15 mouse cellular contexts compared by ENCODE assay signal in the genomic region with DNA sequence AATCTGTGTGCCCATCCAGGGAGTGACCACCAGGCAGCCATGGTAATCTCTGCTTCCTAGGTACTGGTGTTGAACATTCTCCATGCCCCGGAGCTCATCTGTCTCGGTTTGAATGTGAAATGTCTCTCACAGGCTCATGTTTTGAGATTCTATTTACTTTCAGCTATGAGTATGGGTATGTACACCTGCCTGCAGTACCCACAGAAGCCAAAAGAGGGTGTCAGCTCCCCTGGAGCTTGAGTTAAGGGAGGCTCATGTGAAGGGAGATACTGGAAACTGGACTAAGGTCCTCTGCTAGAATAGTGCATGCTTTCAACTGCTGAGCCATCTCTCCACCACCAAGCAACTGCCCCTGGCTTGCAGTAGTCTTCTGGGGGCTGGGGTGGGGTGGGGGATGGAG. TPM values are rescaled to one million over a fixed set of nuclear protein-coding genes. Genes with fewer than 3 reads are reported as not detected.
DNase-seq lines count a peak whose midpoint lies in the region; ATAC-seq and TF ChIP-seq lines count a peak whose summit lies in the region.
"Had no signal": no experiment of that assay in that cellular context is flagged by ENCODE, and none has a peak within 500 bp of the region (broad histone marks: within the 10 kb centered on the region; RNA-seq: fewer than 3 reads in every experiment).

No protein-coding gene starts in this region.

- H3K27ac ChIP-seq in gastrocnemius, adult 2 months = no peak overlapping the region
- no peak overlapping the region for H3K27ac ChIP-seq in midbrain, embryonic 11.5 days (ENCODE audit: low read depth, low read length)
- H3K27ac ChIP-seq in midbrain, embryonic 16.5 days (ENCODE audit: low read length) = no peak overlapping the region

- no peak for DNase-seq in gastrocnemius, adult 2 months
- DNase-seq in gastrocnemius, postnatal 10 days = no peak
- DNase-seq in midbrain, embryonic 11.5 days (ENCODE audit: low spot score, missing footprints) = peak; percentile 31
- peak; percentile 26 for DNase-seq in naive thymus-derived CD4-positive, alpha-beta T cell, adult 2 months (ENCODE audit: low read depth)
- no peak for DNase-seq in right cerebral cortex, adult 18-20 months
- no peak for DNase-seq in natural killer cell, adult 2 months (ENCODE audit: low spot score in 2 of 2)
- DNase-seq: gastrocnemius, postnatal 14 days; kidney, adult 18-20 months had no signal

- peak; percentile 23; the same call in 1 of the 2 replicates for TF ChIP-seq CTCF in gastrocnemius, adult 2 months (IDR thresholded peaks at IDR 0.05)

- no peaks in the 10 kb centered on the region for H3K4me1 ChIP-seq in midbrain, embryonic 11.5 days (ENCODE audit: control insufficient read depth, insufficient read depth, low read length)
- peaks cover 3% of the 10 kb centered on the region; the same call in 1 of the 2 replicates for H3K4me1 ChIP-seq in midbrain, embryonic 16.5 days (ENCODE audit: control insufficient read depth, insufficient read depth, low read length)

- no peaks in the 10 kb centered on the region for H3K9me3 ChIP-seq in midbrain, embryonic 11.5 days (ENCODE audit: control insufficient read depth, low read length)
- no peaks in the 10 kb centered on the region for H3K9me3 ChIP-seq in midbrain, embryonic 16.5 days (replicated peaks; ENCODE audit: control insufficient read depth, low read length, poor library complexity, severe bottlenecking)
- H3K9me3 ChIP-seq: hindbrain, embryonic 10.5 days had no signal

- H3K9ac ChIP-seq in midbrain, embryonic 11.5 days (ENCODE audit: low read length) = no peak overlapping the region
- no peak overlapping the region for H3K9ac ChIP-seq in midbrain, embryonic 16.5 days (ENCODE audit: low read depth, low read length)

- 90% methylated on average over 2 of the region's 2 CpGs for WGBS in midbrain, embryonic 11.5 days
- 90% methylated on average over 2 of the region's 2 CpGs for WGBS in midbrain, embryonic 16.5 days

- ATAC-seq in midbrain, embryonic 11.5 days (ENCODE audit: low FRiP score) = no peak
- ATAC-seq in midbrain, embryonic 16.5 days = no peak
- peak; percentile 28; the same call in 1 of the 2 replicates for ATAC-seq in erythroblast, adult 5-6 weeks (replicated peaks; ENCODE audit: low FRiP score, poor library complexity, severe bottlenecking)

- no peak overlapping the region for H3K4me2 ChIP-seq in midbrain, embryonic 11.5 days
- no peak overlapping the region for H3K4me2 ChIP-seq in midbrain, embryonic 16.5 days (ENCODE audit: low read length)

- no peaks in the 10 kb centered on the region for H3K36me3 ChIP-seq in midbrain, embryonic 11.5 days (ENCODE audit: control insufficient read depth, insufficient read depth, low read length)
- no peaks in the 10 kb centered on the region for H3K36me3 ChIP-seq in midbrain, embryonic 16.5 days (ENCODE audit: control insufficient read depth, insufficient read depth, low read length)
- H3K36me3 ChIP-seq: hindbrain, embryonic 10.5 days had no signal

- H3K27me3 ChIP-seq in midbrain, embryonic 11.5 days (ENCODE audit: control insufficient read depth, insufficient read depth, low read length) = no peaks in the 10 kb centered on the region
- H3K27me3 ChIP-seq in midbrain, embryonic 16.5 days (ENCODE audit: control insufficient read depth, insufficient read depth, low read depth, low read length) = no peaks in the 10 kb centered on the region

- intact Hi-C loops in gastrocnemius, adult 2 months (cut with DNase I) = no loop called here

- no peak overlapping the region for H3K4me3 ChIP-seq in gastrocnemius, adult 2 months
- H3K4me3 ChIP-seq in midbrain, embryonic 11.5 days (ENCODE audit: low read depth, low read length) = no peak overlapping the region
- H3K4me3 ChIP-seq in midbrain, embryonic 16.5 days (ENCODE audit: low read depth, low read length) = no peak overlapping the region
- H3K4me3 ChIP-seq: hindbrain, embryonic 10.5 days had no signal

RNA-seq across cellular contexts. Expression of a gene that starts 12.0 kb away (rescaled TPM):
- total RNA-seq in gastrocnemius, adult 2 months (2021) = 1 to 10 TPM; 7.5 to 9.3 TPM
- total RNA-seq in gastrocnemius, postnatal 10 days (2021) = 10 to 100 TPM in 1 of 2 experiments, 1 to 10 TPM in 1; 9.2 to 14.2 TPM
- polyA plus RNA-seq in midbrain, embryonic 11.5 days (2014; fragmentation: Nextera tagmentation; extraction: Ambion mirVana) = 4.5 and 4.8 TPM in 2 replicates
- polyA plus RNA-seq in midbrain, embryonic 16.5 days (2015; fragmentation: Nextera tagmentation; extraction: Ambion mirVana) = 1.8 and 2.5 TPM in 2 replicates
- total RNA-seq in erythroblast, adult 5-6 weeks (2015; ENCODE audit: low replicate concordance) = 128 and 178 TPM in 2 replicates
- total RNA-seq in erythroblast, adult 5-6 weeks (2017; ENCODE audit: low replicate concordance) = 253 and 303 TPM in 2 replicates

RNA-seq across cellular contexts. Expression of a gene that starts 31.9 kb away (rescaled TPM):
- total RNA-seq in gastrocnemius, adult 2 months (2021) = 1 to 10 TPM; 2.5 to 2.8 TPM
- total RNA-seq in gastrocnemius, postnatal 10 days (2021) = 1 to 10 TPM; 2.2 to 2.9 TPM
- polyA plus RNA-seq in midbrain, embryonic 11.5 days (2014; fragmentation: Nextera tagmentation; extraction: Ambion mirVana) = not detected in 2 replicates
- polyA plus RNA-seq in midbrain, embryonic 16.5 days (2015; fragmentation: Nextera tagmentation; extraction: Ambion mirVana) = 0.25 and 0.41 TPM in 2 replicates
- total RNA-seq in erythroblast, adult 5-6 weeks (2015; ENCODE audit: low replicate concordance) = 0.21 TPM in 1 of 2 replicates, not detected in the other
- total RNA-seq in erythroblast, adult 5-6 weeks (2017; ENCODE audit: low replicate concordance) = 0.84 TPM in 1 of 2 replicates, not detected in the other
- polyA plus RNA-seq: hindbrain, embryonic 10.5 days had no signal

RNA-seq across cellular contexts. Expression of a gene that starts 45.2 kb away (rescaled TPM):
- total RNA-seq in gastrocnemius, adult 2 months (2021) = not detected
- total RNA-seq in gastrocnemius, postnatal 10 days (2021) = not detected
- not detected in 2 replicates for polyA plus RNA-seq in midbrain, embryonic 11.5 days (2014; fragmentation: Nextera tagmentation; extraction: Ambion mirVana)
- polyA plus RNA-seq in midbrain, embryonic 16.5 days (2015; fragmentation: Nextera tagmentation; extraction: Ambion mirVana) = not detected in 2 replicates
- total RNA-seq in erythroblast, adult 5-6 weeks (2015; ENCODE audit: low replicate concordance) = not detected in 2 replicates
- total RNA-seq in erythroblast, adult 5-6 weeks (2017; ENCODE audit: low replicate concordance) = not detected in 2 replicates
- total RNA-seq: gastrocnemius, postnatal 14 days; layer of hippocampus, postnatal 14 days; megakaryocyte progenitor cell, adult 5-6 weeks had no signal
- polyA plus RNA-seq: hindbrain, embryonic 10.5 days; limb, embryonic 14.5 days; neural tube, embryonic 14.5 days had no signal

RNA-seq across cellular contexts. Expression of a gene that starts 58.0 kb away (rescaled TPM):
- total RNA-seq in gastrocnemius, adult 2 months (2021) = 10 to 100 TPM; 12.4 to 19.2 TPM
- 10 to 100 TPM; 33.4 to 37.0 TPM for total RNA-seq in gastrocnemius, postnatal 10 days (2021)
- 176 and 192 TPM in 2 replicates for polyA plus RNA-seq in midbrain, embryonic 11.5 days (2014; fragmentation: Nextera tagmentation; extraction: Ambion mirVana)
- 296 and 303 TPM in 2 replicates for polyA plus RNA-seq in midbrain, embryonic 16.5 days (2015; fragmentation: Nextera tagmentation; extraction: Ambion mirVana)
- 2.3 and 3.5 TPM in 2 replicates for total RNA-seq in erythroblast, adult 5-6 weeks (2015; ENCODE audit: low replicate concordance)
- 5.2 and 10.3 TPM in 2 replicates for total RNA-seq in erythroblast, adult 5-6 weeks (2017; ENCODE audit: low replicate concordance)

Comparison
In these comparisons a context has a peak if more than half of its experiments do, and no peak if none do; other contexts are left out.
1. DNase-seq: peak in midbrain, embryonic 11.5 days (single experiment) and naive thymus-derived CD4-positive, alpha-beta T cell, adult 2 months (single experiment); none in gastrocnemius, adult 2 months (single experiment), gastrocnemius, postnatal 10 days (single experiment), right cerebral cortex, adult 18-20 months (single experiment) and natural killer cell, adult 2 months (0 of 2).
2. RNA of a gene that starts 12.0 kb away (total RNA-seq): 128 to 303 TPM in erythroblast, adult 5-6 weeks; 9.2 to 14.2 TPM in gastrocnemius, postnatal 10 days and 7.5 to 9.3 TPM in gastrocnemius, adult 2 months; every median in the first group is over 4 times any median in the second.